Mouse (Mus musculus) brain, embryonic 18.5 days (tissue): ENCODE data around the gene Gnpda2.

Experiments
- DNase-seq: peaks from one replicate; pipeline ENCODE4 v3.0.0-alpha.2; 2012; ENCODE audit warnings: low read depth, low spot score

The Gnpda2 gene

DNA sequence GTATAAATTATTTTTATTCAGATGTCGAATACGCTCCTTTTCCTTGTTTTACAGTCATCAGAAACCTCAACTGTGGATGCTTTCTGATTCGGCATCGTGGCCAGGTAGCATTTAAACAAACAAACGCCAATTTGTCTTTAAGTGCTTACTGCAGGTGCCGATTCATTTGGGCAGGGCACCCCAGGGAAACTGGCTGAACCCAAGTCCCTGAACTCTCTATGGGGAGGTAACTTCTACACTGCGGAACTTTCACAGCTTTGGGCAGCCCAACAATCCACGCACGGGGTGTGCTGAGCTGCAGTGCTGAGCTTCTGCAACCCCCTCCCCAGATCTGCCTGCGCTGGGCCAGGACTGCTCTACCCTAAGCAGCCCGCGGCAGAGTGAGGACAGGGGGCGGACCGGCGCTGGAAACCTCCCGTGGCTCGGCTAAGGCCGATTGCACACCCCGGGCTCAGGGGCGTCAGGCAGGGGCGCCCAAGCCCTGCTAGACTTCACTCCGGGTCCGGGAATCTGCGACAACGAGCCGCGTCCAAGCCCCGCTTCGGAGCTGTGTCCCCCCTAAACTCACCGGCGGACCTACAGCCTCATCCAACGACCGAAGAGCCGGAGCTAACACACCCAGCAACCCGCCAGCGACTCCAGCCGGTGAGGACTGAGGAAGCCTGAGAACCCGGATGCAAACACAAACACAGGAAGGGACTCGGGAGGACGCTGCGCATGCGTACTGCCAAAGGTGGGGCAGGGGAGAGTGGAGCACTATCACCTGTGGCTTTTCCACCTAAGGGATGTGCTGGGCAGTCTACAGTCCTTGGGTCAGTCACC, at the start of gene Gnpda2:
Gene Gnpda2, minus strand, starts transcription at position 701 of the 822 bp plus-strand sequence.
- peak; percentile 71 for DNase-seq

DNA sequence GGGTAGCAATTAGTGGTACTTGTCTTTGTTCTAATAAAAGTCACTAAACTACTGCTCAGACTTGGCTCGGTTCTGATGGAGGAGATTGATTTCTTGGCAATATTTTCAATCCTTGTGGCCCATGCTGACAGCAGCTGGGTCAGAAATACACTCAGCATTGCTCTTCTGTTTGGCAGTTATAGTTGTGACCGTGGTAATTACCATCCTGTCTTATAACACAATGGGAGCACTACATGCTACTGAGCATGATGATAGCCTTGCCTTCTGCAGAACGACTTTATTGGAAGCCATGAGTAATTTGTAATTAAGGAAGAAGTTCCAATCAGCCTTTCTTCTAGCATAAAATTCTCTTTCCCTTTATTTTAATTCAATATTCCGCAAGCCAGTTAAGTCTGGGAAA, 42.6 kb upstream of the Gnpda2 start:
- peak; percentile 12 for DNase-seq

DNA sequence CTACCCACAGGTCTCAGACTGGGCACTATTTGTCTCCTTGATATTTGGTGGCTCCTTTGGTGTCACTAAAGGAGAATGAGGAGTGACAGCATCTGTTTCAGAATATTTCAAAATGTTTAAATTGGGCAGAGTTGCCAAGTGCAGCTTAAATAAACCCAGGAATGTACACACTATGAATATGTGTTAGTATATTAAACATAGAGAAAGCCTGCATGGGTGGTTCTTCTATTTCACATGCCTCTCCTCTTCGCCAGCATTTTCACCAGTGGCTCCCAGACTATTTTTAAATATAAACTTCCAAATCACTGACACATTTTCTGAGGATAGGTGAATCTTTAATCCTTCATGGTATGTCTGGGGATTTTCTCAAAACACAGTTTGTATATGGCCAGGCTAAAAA, 28.8 kb upstream of the Gnpda2 start:
- no peak for DNase-seq

DNA sequence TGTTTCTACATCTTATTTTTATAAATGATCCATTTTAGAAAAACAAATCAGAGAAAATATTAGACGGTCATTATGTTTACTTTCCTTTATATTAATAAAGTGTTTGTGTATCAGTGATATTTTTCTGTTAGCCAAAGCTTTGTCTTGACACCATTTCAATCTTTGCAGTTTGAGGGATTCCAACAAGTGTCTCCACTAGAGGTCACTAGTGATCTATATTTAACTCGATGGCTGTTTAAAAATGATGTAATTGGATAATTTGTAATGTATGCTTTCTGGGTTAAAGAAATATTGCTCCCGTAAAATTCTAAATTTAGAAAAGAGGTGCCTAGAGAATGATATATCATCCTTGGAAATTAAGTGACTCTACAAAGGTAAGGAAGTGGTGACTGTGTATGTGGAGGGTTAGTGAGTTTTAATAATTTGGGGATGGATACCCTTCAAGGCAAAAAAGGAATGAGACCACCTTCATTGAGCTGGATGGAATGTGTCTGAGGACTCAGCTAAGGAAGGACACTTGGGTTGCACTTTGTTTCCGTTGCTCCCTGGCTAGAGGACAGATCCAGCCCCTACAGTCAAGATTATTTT, 21.2 kb upstream of the Gnpda2 start:
- no peak for DNase-seq

DNA sequence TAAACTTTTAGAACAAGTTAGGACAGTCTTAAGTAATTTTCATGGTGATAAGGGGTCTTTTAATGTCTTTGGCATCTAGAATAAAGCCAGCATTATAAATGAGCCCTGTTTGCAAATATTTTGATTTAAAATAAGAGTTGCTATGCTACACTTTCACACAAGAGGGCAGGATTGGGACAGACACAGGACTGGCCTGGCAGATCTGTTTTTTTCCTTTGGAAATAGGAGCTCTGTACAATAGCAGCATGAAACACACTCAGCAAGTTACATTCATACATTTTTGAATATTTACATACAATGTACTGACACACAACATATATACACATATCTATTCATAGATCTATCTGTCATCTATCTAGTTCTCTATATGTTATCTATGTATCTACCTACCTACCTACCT, 8.9 kb upstream of the Gnpda2 start:
- DNase-seq, result no peak

DNA sequence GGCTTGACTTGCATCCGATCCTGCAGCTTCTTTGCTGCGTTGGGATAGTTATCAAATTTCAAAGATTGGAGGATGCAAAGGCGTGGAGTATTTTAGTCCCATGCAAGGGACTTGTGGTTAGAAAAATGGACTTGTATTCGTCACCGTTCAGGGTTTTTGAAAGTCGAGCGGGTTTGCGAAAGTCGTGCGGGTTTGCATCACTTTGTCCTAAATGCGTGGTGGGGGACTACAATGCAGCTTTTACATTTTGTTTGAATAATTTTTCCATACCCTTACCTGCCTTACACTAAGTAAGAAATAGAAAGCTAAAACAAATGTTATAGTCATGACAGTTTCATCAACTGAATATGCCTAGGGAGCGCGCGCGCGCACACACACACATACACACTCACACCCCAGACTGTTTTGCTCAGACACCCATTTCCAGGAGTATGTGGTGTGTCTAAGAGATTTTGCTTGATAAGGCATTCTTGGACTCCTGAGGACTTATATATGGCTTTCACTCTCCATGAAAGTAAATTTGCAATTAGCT, 34.7 kb downstream of the Gnpda2 start:
- no peak for DNase-seq

DNA sequence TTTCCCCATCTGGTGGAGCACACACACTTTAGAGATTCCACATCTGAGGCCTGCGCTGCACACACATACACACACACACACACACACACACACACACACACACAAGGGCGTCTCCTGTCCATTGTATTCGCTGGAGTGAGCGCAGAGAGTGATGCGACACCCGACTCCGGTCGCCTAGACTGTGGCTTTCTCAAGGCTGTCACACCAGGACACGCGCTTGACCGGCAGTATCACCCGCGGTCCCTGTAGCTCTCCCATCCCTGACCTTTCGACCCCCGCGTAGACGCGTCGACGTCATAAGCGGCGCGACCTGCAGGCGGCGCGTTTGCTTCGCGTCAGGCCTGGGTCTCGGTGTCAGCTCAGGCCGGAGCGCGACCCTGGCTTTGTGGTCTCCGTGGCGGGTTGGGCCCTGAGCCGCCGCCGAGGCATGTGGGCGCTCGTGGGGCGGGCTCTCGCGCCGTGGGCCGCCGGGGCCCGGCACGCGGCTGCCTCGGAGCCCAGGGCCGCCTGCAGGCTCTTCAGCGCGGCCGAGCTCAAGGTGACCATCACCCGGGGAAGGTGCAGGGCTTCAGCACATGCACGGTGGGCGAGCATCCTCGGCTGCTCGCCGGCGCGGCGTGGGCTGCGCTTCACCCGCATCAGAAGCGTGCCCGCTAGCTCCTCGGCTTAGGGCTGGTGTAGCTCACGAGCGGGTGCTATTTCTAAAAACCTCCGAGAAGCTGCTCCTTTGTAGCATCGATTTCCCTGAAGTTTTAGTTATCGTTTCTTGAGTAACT, 35.3 kb downstream of the Gnpda2 start, which contains the start of gene Guf1:
Gene Guf1, plus strand, starts transcription at position 296 of the 776 bp plus-strand sequence.
- peak; percentile 72 for DNase-seq

DNA sequence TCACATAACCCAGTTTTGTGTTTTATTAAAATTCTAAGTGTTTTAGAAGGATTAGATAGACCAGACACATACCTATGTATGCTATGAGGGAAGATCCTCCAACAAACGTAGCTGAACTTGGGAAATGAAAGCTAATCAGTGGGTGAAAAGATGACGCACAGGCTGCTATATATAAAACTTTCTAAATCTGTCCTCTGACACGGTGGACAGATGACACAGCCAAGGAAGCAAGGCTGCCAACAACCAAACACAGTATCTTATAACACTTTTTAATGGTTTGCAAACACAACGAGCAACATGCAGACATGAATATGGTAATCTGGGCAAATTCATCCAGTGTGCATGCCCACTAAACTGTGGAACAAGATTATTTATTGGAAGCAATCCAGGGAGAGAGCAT, 49.7 kb downstream of the Gnpda2 start, which contains the start of gene Yipf7:
Gene Yipf7, minus strand, starts transcription at position 160 of the 400 bp plus-strand sequence.
- no peak for DNase-seq

DNA sequence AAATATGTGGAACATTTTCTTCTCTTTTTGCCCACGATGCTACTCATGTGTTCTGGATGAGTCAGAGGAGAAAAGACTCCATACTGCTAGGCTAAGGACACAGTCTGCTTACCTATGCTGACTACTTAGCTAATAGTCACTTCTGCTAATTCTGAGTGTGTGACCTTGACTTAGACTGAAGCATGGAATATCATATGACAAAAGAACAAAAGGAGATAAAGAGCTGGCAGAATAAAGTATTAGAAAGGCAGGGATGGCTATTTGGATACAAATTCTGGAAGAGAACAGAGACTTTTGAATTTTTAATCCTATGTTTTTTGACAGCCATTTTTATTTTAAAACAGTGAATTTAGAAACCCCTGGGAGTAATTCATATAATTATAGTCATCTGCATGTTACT, 50.5 kb downstream of the Gnpda2 start:
- DNase-seq, result no peak

DNA sequence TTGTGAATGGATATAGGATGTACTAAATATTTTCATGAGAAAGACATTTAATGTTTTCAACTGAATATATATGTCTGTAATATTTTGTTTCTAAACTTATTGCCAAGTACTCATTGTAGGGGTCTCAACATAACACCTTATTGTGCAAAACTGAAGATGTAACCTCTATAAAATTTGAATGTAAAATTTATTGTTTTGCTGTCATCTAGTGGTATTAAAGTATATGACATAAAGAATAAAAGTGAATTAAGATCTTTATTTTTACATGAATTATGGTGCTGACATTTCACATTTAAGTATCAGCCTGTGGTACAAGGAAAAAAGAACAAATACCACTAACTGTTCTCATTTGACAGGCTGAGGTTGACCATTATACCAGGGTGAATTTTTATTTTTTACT, 68.2 kb downstream of the Gnpda2 start:
- no peak for DNase-seq
